Mouse (Mus musculus) liver, embryonic 14.5 days (tissue): ENCODE data around the gene Gstt3.

Experiments
- CTCF ChIP-seq: IDR thresholded peaks from 2 replicates; pipeline ENCODE4 v1.5.1; 2016; ENCODE audit warnings: antibody characterized with exemption, low read depth, control low read depth
- EP300 ChIP-seq: IDR thresholded peaks from 2 replicates; pipeline ENCODE4 v1.6.1; 2016; ENCODE audit warnings: antibody characterized with exemption, low read depth

DNA sequence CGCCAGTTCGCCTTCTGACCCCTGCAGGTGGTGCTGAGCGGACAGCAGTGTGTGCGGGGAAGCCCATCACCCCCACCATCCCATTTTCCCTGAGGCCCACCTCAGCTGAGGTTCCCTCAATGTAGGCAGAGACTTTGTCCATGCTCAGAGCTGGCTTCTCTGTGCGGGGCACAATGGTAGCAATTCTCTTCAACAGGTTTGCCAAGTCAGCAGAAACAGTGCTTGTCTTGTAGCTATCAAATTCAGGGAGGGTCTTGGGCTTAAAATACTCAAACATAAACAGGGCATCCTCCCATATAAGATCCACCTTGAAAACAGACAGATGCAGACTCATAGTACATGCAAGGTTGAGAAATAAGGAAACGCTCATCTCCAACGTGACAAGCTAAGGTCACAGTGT, 55.8 kb downstream of the Gstt3 start:
- TF ChIP-seq CTCF: no peak
- TF ChIP-seq EP300: no peak
